Mouse (Mus musculus): ENCODE results near the gene Ddx43.

Ddx43 gene

DNA sequence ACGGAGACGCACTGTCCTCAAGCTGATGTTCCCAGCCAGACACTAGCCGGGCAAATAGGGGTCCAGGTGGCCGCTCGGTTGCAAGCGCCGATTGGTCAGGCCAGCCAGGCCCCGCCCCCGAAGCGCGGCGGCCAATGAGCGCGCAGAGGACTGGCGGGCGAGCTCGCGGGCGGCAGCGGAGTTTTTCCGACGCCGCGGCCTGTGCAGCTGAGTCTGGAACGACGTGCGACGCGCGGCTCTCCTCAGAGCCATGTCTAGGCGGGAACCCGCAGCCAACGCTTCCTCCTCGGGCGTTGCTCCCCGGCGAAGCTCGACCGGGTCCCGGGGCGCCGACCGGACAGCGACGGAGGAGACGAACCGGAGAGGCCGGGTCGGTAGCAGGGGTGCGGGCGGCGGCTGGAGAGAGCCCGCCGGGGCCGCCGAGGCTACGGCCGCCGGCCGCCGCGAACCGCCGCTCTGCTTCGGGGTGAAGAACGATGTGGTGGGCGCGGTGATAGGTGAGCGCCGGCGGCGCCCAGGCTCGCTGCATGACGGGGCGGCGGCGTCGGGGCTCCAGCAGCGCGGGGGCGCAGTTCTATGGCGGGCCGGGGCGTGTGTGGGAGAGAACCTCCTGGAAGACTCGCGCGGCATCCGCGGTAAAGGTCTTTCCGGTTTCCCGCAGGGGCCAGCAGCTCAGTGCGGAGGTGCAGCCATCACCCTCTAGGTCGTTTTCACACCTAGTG lies at the start of gene Ddx43:
TSS of gene Ddx43 (plus strand) at position 148 of the 722 bp plus-strand sequence.
- WGBS = 5% methylated on average over 89 of the region's 93 CpGs

DNA sequence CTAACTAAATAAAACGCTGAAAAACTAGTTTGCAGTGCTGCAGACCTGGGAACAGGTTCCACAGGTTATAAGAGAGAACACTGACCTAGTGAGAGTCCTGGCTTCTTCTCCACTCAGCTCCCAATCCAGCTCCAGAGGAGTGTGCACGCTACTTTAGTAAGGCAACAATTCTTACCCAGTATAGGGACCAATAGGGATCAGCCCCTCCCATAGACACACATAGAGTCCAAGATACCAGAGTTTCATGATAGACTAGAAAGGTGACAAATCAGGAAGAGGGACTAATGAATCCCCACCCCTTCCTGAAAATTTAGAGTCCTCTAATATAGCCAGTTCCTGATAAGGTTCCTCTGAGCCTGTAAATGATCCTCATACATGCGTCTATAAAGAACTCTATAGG lies 48.6 kb upstream of the Ddx43 start:
- 66% methylated on average over 3 of the region's 3 CpGs for WGBS

DNA sequence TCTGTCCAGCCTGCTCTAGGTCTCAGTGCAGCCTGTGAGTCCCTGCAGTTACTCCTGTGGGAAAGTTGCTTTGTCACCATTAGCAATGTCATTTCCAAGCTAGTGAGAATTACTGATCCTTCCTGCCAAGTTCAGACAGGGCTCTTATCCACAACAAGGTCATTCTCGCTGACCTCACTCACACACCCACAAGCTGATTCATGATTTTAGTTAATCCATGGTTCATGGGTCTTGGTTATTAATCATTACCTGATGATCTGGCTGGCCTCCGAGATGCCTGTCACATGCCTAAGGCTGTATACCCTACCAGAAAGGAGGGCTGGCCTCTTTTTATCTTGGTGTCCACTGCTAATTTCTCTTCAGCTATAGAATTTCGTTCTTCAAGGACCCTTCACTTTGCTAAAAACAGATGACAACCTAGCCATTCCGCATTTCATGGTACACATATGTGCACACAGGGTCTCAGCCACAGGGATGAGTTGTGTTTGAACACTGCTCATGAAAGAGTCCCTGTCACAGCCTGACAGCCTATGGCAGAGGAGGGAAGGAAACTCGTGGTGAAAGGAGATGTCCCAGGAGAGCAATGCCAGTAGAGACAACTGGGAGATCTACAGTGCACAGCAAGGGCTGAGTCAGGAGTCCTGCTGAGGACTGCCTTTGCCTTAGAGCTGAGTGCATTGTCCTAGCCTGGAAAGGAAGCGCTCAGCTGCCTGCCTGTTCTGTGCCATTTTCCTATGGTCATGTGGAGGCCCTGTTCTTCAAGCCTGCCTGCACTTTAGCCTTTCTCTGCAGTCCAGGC lies 47.2 kb upstream of the Ddx43 start:
- 81% methylated on average over 6 of the region's 6 CpGs for WGBS

GRCm38 (mm10) chr9:78349141-78349540 lies 46.4 kb upstream of the Ddx43 start:
- 81% methylated on average over 3 of the region's 3 CpGs for WGBS

GRCm38 (mm10) chr9:78351504-78352220 lies 43.9 kb upstream of the Ddx43 start:
- WGBS = 92% methylated on average over 6 of the region's 6 CpGs

GRCm38 (mm10) chr9:78354665-78355578 lies 40.7 kb upstream of the Ddx43 start:
- WGBS = 86% methylated on average over 11 of the region's 11 CpGs

GRCm38 (mm10) chr9:78355611-78356010 lies 40.0 kb upstream of the Ddx43 start, which contains the start of gene Gsta2:
Gsta2 (minus strand) TSS chr9:78355788.
- 88% methylated on average over 8 of the region's 8 CpGs for WGBS

DNA sequence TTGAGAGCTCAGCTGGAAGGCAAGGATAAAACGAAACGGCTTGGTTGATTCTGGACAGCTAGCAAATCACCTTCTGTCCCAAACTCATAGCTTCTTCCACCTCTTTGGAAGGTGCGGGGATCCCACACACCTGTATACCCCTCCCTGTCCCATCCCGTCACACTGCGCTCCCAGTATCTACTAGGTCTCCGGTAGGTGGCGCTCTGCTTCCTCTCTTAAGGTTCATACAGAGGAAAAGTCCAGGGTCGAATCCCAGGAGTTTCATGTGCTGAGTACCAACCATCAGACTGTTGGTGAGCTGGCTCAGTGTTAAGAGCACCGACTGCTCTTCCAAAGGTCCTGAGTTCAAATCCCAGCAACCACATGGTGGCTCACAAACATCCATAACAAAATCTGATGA lies 37.5 kb upstream of the Ddx43 start:
- WGBS = 20% methylated on average over 9 of the region's 9 CpGs

DNA sequence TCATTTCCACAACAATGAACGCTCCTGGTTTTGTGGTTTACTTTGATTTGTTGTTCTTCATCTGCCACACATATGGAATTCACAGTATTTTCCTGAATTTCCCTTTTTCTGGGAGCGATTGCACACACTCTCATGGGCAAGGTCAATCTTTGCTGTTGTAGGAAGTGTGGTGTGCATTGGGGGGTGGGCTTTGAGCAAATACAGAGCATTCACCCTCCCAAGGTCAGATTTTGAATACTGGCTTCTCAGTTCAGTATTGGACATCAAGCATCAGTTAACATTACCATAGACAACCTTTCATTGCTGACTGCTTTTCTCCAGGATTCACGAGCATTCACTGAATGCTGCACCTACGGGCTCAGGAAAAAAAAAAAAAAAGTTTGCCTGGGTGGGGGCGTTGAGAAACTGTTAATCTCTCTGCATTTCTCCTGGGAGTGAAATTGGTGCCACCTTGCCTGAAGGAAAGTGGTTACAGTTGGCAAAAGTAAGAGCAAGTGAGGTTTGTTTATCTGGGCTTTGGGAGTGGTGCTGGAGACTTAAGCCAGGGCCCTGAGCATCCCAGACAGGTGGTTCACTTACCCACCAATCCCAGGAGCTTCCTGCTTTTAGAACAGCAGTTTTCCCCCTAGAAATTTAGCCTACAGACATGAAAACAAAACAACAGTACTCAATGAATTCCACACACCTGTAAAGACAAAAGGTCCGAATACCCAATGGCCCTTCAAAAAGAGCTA lies 35.7 kb upstream of the Ddx43 start:
- 85% methylated on average over 6 of the region's 6 CpGs for WGBS

DNA sequence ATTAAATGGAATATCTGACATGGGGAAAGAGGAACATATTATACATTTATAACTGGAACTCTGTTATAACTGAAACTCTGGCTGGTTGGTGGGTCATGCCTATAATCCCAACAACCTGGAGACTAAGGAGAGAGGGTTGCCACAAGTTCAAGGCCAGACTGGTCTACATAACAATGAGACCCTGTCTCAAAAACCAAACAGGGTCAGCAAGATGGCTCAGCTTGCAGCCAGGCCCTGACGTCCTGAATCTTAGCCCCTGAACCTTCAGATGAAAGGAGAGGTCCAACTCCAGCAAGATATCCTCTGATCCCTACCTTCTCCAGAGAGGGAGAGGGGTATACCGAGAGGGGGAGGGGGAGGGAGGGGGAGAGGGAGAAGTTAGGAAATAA lies 35.1 kb upstream of the Ddx43 start:
- 58% methylated on average over 2 of the region's 2 CpGs for WGBS

- WGBS = 53% methylated on average over 6 of the region's 6 CpGs
These were observed 32.2 kb upstream of the Ddx43 start for GRCm38 (mm10) chr9:78363374-78363773.

DNA sequence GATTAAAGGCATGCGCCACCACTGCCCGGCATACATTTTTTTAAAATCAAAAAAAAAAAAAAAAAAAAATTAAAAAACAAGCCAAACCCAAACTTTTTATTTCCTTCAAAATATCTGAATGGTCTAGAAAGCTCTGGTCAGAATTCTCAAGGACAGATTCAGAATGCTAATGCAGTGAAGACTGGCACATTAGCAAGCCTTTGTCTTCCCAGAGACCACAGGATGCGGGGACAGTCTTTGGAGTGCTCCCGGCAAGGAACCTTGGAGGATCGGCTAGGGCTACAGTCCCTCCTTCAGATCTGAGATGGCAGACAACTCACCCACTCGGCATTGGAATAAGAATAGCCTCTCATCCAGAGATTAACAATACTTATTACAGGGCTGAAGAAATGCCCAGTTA lies 30.9 kb upstream of the Ddx43 start:
- 93% methylated on average over 6 of the region's 6 CpGs for WGBS

DNA sequence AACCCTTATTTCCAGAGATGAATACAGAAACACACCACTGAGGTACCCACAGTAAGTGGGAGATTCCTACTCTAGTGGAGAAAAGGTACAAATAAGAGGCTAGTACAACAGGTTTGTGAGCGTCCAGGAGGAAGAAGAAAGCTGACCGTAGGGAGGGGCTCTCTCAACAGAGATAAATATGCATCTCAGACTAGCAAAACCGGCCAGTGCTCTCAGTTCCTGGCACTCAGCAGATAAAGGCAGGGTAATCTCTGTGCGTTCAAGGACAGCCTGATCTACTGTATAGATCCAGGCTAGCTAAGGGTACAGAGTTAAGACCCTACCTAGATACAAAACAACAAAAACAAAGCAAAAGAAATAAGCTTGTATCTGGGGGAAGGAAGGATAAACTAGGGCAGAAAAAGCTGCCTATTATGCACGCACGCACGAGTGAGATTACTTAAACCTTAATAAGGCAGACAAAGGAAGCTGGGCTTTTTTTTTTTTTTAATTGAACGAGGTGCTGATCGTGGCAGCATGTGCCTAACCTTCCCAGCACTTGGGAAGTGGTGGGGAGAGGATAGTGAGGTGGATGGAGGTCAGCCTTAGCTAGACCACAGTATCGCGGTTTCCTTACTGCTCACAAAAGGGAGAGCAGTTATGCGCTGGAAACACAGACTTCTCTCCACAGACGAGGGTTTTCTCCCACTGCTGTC lies 29.6 kb upstream of the Ddx43 start:
- WGBS = 75% methylated on average over 13 of the region's 13 CpGs

- WGBS = 93% methylated on average over 16 of the region's 16 CpGs
These were observed 27.6 kb upstream of the Ddx43 start, which contains the start of gene Dppa5a for GRCm38 (mm10) chr9:78367959-78368358. Dppa5a (minus strand) TSS chr9:78368177.

- WGBS = 72% methylated on average over 3 of the region's 3 CpGs
These were observed 26.8 kb upstream of the Ddx43 start for GRCm38 (mm10) chr9:78368671-78369293.

- 98% methylated on average over 2 of the region's 2 CpGs for WGBS
These were observed 26.2 kb upstream of the Ddx43 start for GRCm38 (mm10) chr9:78369349-78369748.

DNA sequence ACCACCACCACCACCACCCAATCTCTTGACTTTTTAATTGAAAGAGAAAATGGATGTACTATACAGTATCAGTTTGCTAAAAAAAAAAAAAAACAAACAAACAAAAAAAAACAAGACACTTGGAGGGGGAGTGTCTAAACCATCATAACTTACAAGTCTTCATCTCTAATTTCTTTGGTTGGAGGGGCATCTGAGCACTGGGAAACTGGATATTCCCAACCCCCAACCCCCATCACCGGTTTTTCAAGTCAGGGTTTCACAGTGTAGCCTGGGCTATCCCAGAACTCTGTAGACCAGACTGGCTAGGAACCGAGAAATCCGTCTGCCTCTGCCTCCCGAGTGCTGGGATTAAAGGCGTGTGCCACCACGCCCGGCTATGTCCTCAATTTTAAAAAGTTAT lies 25.8 kb upstream of the Ddx43 start:
- WGBS = 95% methylated on average over 7 of the region's 7 CpGs

GRCm38 (mm10) chr9:78371441-78371840 lies 24.1 kb upstream of the Ddx43 start:
- 94% methylated on average over 3 of the region's 3 CpGs for WGBS

DNA sequence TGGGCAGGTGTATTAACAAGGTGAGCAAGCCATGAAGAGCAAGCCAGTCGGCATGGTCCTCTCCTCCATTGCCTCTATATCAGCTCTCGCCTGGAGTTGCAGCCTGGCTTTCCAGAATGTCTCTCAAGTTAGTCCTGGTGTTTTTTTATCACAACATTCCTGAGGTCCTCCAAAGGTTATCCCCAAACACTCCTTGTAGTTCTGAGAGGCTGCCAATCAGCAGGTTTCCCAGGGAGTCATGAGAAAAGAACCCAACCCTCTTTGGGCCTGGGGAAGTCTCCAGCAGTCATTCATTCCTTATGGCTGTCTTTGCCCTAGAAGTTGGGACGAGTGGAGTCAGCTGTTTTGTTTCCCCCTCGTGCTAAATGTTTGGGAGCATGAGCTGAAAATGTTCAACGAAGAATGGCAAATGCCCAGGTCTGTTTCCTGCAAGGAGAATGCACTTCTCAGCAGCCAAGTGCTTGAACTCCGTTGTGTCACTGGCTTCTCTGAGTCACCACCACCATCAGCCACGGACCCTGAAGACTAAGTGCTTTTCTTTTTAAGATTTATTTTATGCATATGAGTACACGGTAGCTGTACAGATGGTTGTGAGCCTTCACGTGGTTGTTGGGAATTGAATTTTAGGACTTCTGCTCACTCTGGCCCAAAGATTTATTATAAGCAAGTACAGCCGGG lies 22.6 kb upstream of the Ddx43 start:
- 71% methylated on average over 10 of the region's 10 CpGs for WGBS

Measured in cerebral cortex, adult 2 months (tissue).